Mouse (Mus musculus) gastrocnemius, postnatal 4 days (tissue): ENCODE measurements around the gene Cox18. TPM values are rescaled to one million over a fixed set of nuclear protein-coding genes. Genes with fewer than 3 reads are reported as not detected.
"Not testable (repeated sequence)": the region's sequence is repeated elsewhere in the genome, so short reads cannot be mapped to it uniquely, and the experiment has no call there.

Experiments
- DNase-seq, 2 experiments: peaks; one replicate each; pipeline ENCODE4 v3.0.0; 2021 to 2022; ENCODE audit warnings: low spot score in 2 of 2, mixed read lengths in 2 of 2
- long read RNA-seq, 2 experiments: library from polyadenylated mRNA; stranded (forward); transcript quantifications; one replicate each; pipeline ENCODE4 v2.0.0; 2021
- total RNA-seq, 2 experiments: library from RNA; stranded (reverse); gene quantifications; 2 replicates each; pipeline ENCODE4 v1.2.3; 2021

The Cox18 gene
- 10 to 100 TPM; 10.1 to 14.0 TPM for total RNA-seq
- long read RNA-seq, experiment 1, transcript Cox18-202 (6 exons, 1,307 nt) = major isoform, 8 of 18 reads
- long read RNA-seq, experiment 1, transcript Cox18-201 (6 exons, 1,333 nt) = minor isoform, 5 of 18 reads
- long read RNA-seq, experiment 1, partial matches to known transcripts = 0 of 18 reads
- long read RNA-seq, experiment 1, other reads (novel, unspliced or antisense) = 5 of 18 reads
- long read RNA-seq, experiment 2, partial matches to known transcripts = 1 of 12 reads
- long read RNA-seq, experiment 2, other reads (novel, unspliced or antisense) = 3 of 12 reads

- DNase-seq = peak; percentile 97 to 99
These were observed at the start of gene Cox18 for GRCm38 (mm10) chr5:90223534-90224381. TSS of gene Cox18 (minus strand) at chr5:90224001.

GRCm38 (mm10) chr5:90262230-90262629 is 38.4 kb upstream of the Cox18 start:
- DNase-seq = not testable (repeated sequence)

GRCm38 (mm10) chr5:90257023-90257422 is 33.2 kb upstream of the Cox18 start:
- DNase-seq = no peak

- no peak for DNase-seq
These were observed 23.7 kb upstream of the Cox18 start for GRCm38 (mm10) chr5:90247503-90247902.

GRCm38 (mm10) chr5:90246987-90247386 is 23.2 kb upstream of the Cox18 start:
- no peak for DNase-seq

- no peak for DNase-seq
These were observed 22.8 kb upstream of the Cox18 start for GRCm38 (mm10) chr5:90246567-90246966.

GRCm38 (mm10) chr5:90245416-90245815 is 21.6 kb upstream of the Cox18 start:
- DNase-seq = no peak

- no peak for DNase-seq
These were observed 11.4 kb upstream of the Cox18 start for GRCm38 (mm10) chr5:90235217-90235616.

GRCm38 (mm10) chr5:90233305-90233704 is 9.5 kb upstream of the Cox18 start:
- no peak for DNase-seq

GRCm38 (mm10) chr5:90229760-90230159 is 6.0 kb upstream of the Cox18 start:
- no peak for DNase-seq

GRCm38 (mm10) chr5:90226696-90227095 is 2.9 kb upstream of the Cox18 start:
- no peak for DNase-seq

GRCm38 (mm10) chr5:90224730-90225129 is 929 bp upstream of the Cox18 start:
- DNase-seq = no peak

- no peak for DNase-seq
These were observed 864 bp downstream of the Cox18 start for GRCm38 (mm10) chr5:90222937-90223336.

GRCm38 (mm10) chr5:90217791-90218190 is 6.0 kb downstream of the Cox18 start:
- no peak for DNase-seq

- no peak for DNase-seq
These were observed 6.6 kb downstream of the Cox18 start for GRCm38 (mm10) chr5:90217226-90217625.

- no peak for DNase-seq
These were observed 10.4 kb downstream of the Cox18 start for GRCm38 (mm10) chr5:90213356-90213755.

GRCm38 (mm10) chr5:90203168-90203567 is 20.6 kb downstream of the Cox18 start:
- no peak for DNase-seq

GRCm38 (mm10) chr5:90202447-90203117 is 21.2 kb downstream of the Cox18 start:
- no peak for DNase-seq

- DNase-seq = no peak
These were observed 23.7 kb downstream of the Cox18 start for GRCm38 (mm10) chr5:90199922-90200632.

GRCm38 (mm10) chr5:90194831-90195230 is 29.0 kb downstream of the Cox18 start:
- peak in 1 of 2 experiments; percentile 47 for DNase-seq

- DNase-seq = no peak
These were observed 41.0 kb downstream of the Cox18 start for GRCm38 (mm10) chr5:90182782-90183181.
